Mouse (Mus musculus) forebrain, embryonic 15.5 days (tissue): Measurements from ENCODE around the gene Bcl2l1. TPM values are rescaled to one million over a fixed set of nuclear protein-coding genes. Genes with fewer than 3 reads are reported as not detected.

Source experiments
- ATAC-seq: fragments of 200-750 bp; cut with Nextera tagmentation; replicated peaks from 2 replicates; pipeline ENCODE4 v1.8.0; 2017; ENCODE audit warnings: mild to moderate bottlenecking, moderate TSS enrichment, moderate library complexity
- H3K27ac ChIP-seq: fragments of 300-500 bp; sonication (generic); replicated peaks from 2 replicates; pipeline ENCODE4 v1.5.1; 2015; ENCODE audit warnings: mild to moderate bottlenecking, inconsistent platforms
- H3K27me3 ChIP-seq: fragments of 300-500 bp; sonication (generic); 2 replicates; pipeline ENCODE4 v1.6.1; 2015; ENCODE audit warnings: inconsistent platforms
- H3K36me3 ChIP-seq: fragments of 300-500 bp; sonication (generic); 2 replicates; pipeline ENCODE4 v1.6.1; 2015; ENCODE audit warnings: mild to moderate bottlenecking, inconsistent platforms
- H3K4me1 ChIP-seq: fragments of 300-500 bp; sonication (generic); 2 replicates; pipeline ENCODE4 v1.6.1; 2015; ENCODE audit warnings: inconsistent platforms
- H3K4me2 ChIP-seq: fragments of 300-500 bp; sonication (generic); replicated peaks from 2 replicates; pipeline ENCODE4 v1.6.1; 2015; ENCODE audit warnings: mild to moderate bottlenecking, inconsistent platforms
- H3K4me3 ChIP-seq: fragments of 300-500 bp; sonication (generic); 2 replicates; pipeline ENCODE4 v1.5.1; 2015; ENCODE audit warnings: mild to moderate bottlenecking, inconsistent platforms
- H3K9ac ChIP-seq: fragments of 300-500 bp; sonication (generic); replicated peaks from 2 replicates; pipeline ENCODE4 v1.6.1; 2015; ENCODE audit warnings: mild to moderate bottlenecking, inconsistent platforms
- H3K9me3 ChIP-seq: fragments of 300-500 bp; sonication (generic); 2 replicates; pipeline ENCODE4 v1.6.1; 2016; ENCODE audit warnings: inconsistent platforms
- whole genome bisulfite sequencing: fragments of 180-500 bp; shearing (Covaris S2); methylation state at CpG from one replicate; pipeline ENCODE4 v1.1.7; 2015; ENCODE audit warnings: mixed read lengths; 5-methylcytosine and 5-hydroxymethylcytosine counted together
- polyA plus RNA-seq: library from polyadenylated mRNA; unstranded; fragments of >200 nt; fragmentation: Nextera tagmentation; extraction: Ambion mirVana; gene quantifications from 2 replicates; pipeline ENCODE4 v1.2.1, GENCODE M21; 2015

Bcl2l1 gene
- polyA plus RNA-seq, 1 experiment from 2014 or later, result 183 TPM

DNA sequence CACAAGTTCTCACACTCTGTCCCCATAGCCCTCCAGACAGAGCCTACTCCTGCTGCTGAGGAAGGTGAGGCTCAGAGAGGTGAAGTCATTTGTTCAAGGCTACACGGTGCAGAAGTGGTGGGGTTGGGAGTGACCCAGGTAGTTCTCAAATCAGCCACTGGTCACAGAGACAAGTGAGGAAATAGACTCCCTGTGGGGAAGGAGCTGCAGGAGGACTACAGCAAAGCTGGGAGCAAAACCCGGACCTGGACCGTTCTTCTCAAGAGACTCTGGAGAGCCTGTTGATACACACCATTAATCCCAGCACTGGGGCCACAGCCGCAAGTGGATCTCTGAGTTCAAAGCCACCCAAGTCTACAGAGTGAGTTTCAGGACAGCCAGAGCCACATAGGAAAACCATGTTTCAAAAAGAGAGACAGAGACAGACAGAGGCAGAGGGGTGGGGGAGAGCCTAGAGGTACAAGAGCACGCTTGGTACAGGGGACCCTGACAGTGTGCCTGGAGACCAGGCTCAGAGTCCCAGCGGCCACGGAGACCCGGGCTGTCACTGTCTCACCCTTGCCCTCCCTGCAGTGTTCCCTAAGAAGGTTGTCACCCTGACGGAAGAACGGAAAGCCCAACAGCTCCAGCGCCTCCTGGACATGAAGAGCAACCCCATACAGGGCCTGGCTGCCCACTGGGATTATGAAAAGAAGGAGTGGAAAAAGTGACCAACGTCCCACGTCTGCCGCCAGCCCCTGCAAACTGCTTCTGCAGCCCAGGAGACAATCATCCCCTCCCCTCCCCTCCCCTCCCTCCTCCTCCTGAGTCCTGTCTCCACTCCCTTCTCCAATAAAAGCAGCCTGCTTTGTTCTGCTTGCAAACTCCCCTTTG, 67.1 kb downstream of the Bcl2l1 start:
- Histone ChIP-seq H3K4me3 (no peak overlapping the region), H3K9me3 (no peaks in the 10 kb centered on the region), H3K4me1 (peaks cover 10% of the 10 kb centered on the region), H3K4me2 (peak overlapping the region; percentile 19; the same call in 1 of the 2 replicates), H3K27me3 (no peaks in the 10 kb centered on the region), H3K36me3 (no peaks in the 10 kb centered on the region), H3K9ac (no peak overlapping the region), H3K27ac (no peak overlapping the region)
- WGBS, result 4% methylated on average over 14 of the region's 14 CpGs
- 0 out of 2 replicates have a peak, but pooled peaks have one; percentile 12 for ATAC-seq

DNA sequence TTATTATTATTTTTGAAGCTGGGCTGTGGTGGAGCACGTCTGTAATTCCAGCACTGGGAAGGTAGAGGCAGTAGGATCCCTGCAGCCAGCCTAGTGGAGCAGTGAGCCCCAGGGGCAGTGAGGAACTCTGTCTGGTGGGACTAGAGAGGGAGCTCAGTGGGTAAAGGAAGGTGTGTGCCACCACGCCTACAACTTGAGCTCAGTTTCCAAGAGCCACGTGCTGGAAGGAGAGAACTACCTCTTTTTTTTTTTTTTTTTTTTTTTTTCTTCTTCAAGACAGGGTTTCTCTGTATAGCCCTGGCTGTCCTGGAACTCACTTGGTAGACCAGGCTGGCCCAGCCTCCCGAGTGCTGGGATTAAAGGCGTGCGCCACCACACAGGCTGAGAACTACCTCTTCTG, 68.2 kb downstream of the Bcl2l1 start:
- Histone ChIP-seq H3K9me3 (no peaks in the 10 kb centered on the region), H3K27ac (no peak overlapping the region), H3K4me1 (peaks cover 10% of the 10 kb centered on the region), H3K36me3 (no peaks in the 10 kb centered on the region), H3K27me3 (no peaks in the 10 kb centered on the region), H3K4me3 (no peak overlapping the region), H3K9ac (no peak overlapping the region), H3K4me2 (no peak overlapping the region)
- no peak for ATAC-seq
- 84% methylated on average over 6 of the region's 6 CpGs for WGBS

DNA sequence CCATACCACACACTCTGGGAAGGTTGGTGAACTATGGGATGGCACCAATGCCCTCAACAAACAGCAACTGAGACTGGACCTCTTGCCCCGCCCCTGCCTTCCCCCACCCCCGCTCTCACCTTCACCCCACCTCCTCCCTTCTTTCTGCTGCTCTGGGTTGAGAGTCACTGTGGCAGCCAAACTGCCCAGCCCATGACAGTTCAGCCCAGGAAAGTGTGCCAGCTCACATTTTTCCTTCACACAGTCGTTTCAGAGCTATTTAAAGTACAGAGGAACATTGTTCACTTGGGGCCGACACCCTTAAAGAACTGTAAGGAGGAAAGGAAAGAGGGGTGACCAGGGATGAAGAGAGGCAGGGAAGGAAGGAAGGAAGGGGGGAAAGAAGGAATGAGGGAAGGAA, 73.2 kb downstream of the Bcl2l1 start:
- WGBS, result 57% methylated on average over 4 of the region's 4 CpGs
- H3K4me2 ChIP-seq, result no peak overlapping the region
- no peak overlapping the region for H3K4me3 ChIP-seq
- no peaks in the 10 kb centered on the region for H3K27me3 ChIP-seq
- no peaks in the 10 kb centered on the region for H3K36me3 ChIP-seq
- H3K9ac ChIP-seq, result no peak overlapping the region
- H3K4me1 ChIP-seq, result peaks cover 12% of the 10 kb centered on the region
- ATAC-seq, result no peak
- no peaks in the 10 kb centered on the region for H3K9me3 ChIP-seq
- no peak overlapping the region for H3K27ac ChIP-seq

DNA sequence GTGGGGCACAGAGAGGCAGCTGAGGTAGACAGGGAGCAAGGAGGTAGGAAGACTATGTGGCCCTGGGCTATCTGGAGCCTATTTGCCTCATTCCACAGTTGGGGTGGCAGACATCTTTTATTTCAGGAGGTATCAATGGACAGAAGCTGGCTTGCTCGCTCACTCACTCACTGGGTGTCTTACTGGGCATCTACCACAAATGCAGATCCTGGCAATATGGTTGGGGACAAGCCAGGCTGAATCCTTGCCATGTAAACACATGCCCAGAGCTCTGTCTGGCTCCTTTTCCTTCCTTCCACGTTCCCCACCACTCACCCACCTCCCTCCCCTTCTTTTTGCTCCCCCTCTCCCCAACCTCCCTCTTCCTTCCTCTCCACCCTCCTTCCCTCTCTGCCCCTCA, 74.0 kb downstream of the Bcl2l1 start:
- H3K27ac ChIP-seq, result no peak overlapping the region
- H3K36me3 ChIP-seq, result no peaks in the 10 kb centered on the region
- H3K9ac ChIP-seq, result no peak overlapping the region
- no peak overlapping the region for H3K4me2 ChIP-seq
- 42% methylated on average over 2 of the region's 2 CpGs for WGBS
- no peaks in the 10 kb centered on the region for H3K27me3 ChIP-seq
- no peak overlapping the region for H3K4me3 ChIP-seq
- peaks cover 12% of the 10 kb centered on the region for H3K4me1 ChIP-seq
- no peaks in the 10 kb centered on the region for H3K9me3 ChIP-seq
- ATAC-seq, result peak; percentile 64

DNA sequence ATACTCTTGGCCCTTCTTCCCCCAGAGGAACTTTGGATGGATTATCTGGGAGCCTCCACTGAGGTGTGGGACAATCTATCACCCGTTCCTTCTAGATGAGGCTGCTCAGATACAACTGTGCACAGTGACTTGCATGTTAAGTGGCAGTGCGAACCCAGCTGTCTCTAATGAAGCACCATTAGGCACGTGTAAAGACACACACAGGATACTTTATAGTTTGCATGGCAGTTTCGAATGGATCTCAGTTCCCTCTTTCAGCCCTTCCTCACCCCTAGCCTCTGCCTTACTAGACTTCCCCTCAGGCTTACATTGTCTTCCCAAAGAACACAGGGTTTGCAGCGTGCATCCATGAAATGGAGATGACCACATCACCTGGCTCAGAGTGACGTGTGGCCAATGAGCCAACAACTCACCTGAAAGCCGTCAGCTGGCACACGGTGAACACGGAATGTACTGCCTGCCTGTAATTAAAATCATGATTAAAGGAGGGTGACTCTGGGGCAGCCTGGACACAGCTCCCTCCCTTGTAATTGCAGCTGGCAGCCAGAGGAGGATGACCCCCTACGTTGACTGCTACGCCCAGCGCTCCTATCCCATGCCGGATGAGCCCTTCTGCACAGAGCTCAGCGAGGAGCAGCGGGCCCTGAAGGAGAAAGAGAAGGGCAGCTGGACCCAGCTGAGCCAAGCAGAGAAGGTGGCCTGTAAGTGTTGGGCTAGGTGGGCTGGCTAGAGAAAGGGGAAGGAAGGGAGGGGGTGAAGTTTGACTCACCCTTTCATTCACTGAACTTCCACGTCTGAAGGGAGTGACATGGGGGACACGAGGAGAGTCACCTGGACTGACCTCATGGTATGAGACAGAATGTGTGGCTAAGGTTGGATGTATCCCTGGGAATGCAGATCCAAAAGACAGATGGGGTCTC, 74.8 kb downstream of the Bcl2l1 start:
- no peak overlapping the region for H3K27ac ChIP-seq
- H3K4me1 ChIP-seq, result peaks cover 12% of the 10 kb centered on the region
- no peak overlapping the region for H3K4me2 ChIP-seq
- no peak; the same call in 1 of the 2 replicates for ATAC-seq
- no peak overlapping the region for H3K9ac ChIP-seq
- no peaks in the 10 kb centered on the region for H3K27me3 ChIP-seq
- H3K4me3 ChIP-seq, result no peak overlapping the region
- H3K9me3 ChIP-seq, result no peaks in the 10 kb centered on the region
- WGBS, result 69% methylated on average over 17 of the region's 17 CpGs
- no peaks in the 10 kb centered on the region for H3K36me3 ChIP-seq

DNA sequence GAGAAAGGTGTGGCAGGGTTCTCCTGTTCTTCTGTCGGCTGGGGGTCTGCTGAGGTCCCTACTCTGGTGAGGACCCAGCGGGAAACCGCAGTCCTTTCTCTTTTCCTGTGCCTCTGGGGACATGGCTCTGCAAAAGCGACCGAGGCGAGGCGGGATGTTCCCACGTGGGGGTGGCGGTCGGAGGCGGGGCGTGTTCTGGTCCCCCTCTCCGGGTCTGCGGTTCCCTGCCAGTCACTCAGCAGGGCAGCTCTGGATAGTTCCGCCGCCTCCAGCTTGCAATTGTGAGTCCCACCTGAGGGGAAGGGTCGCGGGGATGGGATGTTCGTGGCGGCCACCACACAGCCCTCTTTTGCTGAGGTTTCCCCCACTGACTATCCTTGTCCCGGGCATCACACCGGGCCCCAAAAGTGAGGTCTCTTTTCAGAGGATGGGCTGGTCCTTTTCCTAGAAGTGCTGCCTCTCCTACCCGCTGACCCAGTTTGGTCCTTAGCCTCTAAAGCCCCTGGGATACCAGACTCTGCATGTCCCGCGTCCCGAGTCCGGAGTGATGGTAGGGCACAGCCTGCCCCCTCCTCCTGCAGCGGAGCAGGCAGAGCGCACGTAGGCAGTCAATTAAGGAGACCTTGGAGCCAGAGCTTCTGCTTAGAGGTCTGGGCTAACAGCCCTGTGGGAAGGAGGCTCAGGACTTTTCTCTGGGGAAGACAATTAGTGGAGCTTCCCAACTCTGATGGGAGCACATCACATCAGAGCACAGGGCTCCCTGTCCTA, 77.4 kb downstream of the Bcl2l1 start, which contains the start of gene Cox4i2:
Gene Cox4i2, plus strand, starts transcription at position 230 of the 768 bp plus-strand sequence.
- peak within 1 kb of the TSS; percentile 26; the same call in 1 of the 2 replicates for H3K9ac ChIP-seq
- peaks cover 12% of the 10 kb centered on the region for H3K4me1 ChIP-seq
- H3K9me3 ChIP-seq, result no peaks in the 10 kb centered on the region
- 4% methylated on average over 30 of the region's 30 CpGs for WGBS
- H3K36me3 ChIP-seq, result no peaks in the 10 kb centered on the region
- H3K27ac ChIP-seq, result no peak within 1 kb of the TSS
- no peaks in the 10 kb centered on the region for H3K27me3 ChIP-seq
- H3K4me2 ChIP-seq, result peak within 1 kb of the TSS; percentile 41
- 0 out of 2 replicates have a peak within 1 kb of the TSS, but pooled peaks have one; percentile 19 for H3K4me3 ChIP-seq
- peak; percentile 33; the same call in 1 of the 2 replicates for ATAC-seq

DNA sequence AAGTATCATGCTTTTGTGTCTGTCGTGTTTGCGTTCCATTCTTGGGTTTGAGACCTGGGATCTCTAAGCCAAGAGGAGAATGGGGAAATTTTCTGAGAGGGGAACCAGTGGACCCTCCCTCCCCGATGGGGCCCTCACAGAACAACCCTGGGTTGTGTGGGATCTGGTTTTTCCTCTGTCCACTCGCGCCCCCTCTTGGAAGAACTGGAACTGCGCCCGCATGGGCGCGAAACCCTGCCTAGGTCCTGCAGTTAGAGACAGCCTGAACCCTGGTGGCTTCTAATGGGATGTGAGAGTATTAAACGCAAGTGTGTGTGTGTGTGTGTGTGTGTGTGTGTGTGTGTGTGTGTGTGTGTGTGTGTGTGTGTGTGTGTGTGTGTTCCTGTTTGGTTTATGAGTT, 89.1 kb downstream of the Bcl2l1 start:
- Histone ChIP-seq H3K4me3 (no peak overlapping the region), H3K36me3 (no peaks in the 10 kb centered on the region), H3K27ac (no peak overlapping the region), H3K9ac (no peak overlapping the region), H3K9me3 (no peaks in the 10 kb centered on the region), H3K27me3 (no peaks in the 10 kb centered on the region), H3K4me2 (no peak overlapping the region), H3K4me1 (peaks cover 32% of the 10 kb centered on the region)
- 17% methylated on average over 10 of the region's 10 CpGs for WGBS
- peak; percentile 67; the same call in 1 of the 2 replicates for ATAC-seq

DNA sequence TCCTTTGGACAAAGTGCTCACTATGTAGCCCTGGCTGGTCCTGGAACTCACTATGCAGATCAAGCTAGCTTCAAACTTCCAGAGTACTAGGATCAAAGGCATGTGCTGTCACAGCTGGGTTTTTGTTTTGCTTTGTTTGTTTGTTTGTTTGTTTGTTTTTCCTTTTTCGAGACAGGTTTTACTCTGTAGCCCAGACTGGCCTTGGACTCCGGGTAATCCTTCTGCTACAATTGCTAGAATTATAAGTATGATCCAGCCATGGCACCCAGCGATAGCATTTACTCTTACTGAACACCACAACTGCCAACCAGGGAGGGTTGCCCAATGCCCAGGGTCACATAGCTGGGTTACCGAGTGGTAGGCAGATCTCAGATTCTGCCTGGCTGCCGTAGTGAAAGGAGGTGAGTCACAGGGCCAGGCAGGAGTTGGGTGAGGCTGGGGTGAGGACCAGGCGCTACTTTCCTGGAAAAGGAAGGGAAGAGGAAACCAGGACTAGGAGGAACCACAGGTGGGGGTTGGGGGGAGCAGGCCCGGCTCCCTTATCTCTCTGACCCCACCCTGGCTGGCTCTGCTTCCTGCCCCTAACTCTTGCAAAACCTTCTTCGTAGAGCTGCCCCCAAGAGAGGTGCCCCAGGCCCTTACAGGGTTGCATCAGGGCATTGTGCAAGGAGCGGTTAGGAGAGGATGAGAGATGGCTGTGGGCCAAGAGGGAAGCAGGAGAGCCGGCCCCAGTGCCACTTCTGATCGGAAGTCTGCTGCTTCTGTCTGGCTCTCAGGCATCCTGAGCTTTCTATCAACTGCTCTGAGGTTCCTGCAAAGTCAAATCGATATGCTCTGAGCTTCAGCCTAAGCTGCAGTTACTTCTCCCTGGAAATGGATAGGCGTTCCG, 90.1 kb downstream of the Bcl2l1 start:
- Histone ChIP-seq H3K9ac (no peak overlapping the region), H3K27me3 (no peaks in the 10 kb centered on the region), H3K36me3 (no peaks in the 10 kb centered on the region), H3K4me3 (no peak overlapping the region), H3K27ac (no peak overlapping the region), H3K4me1 (peaks cover 42% of the 10 kb centered on the region), H3K4me2 (no peak overlapping the region), H3K9me3 (no peaks in the 10 kb centered on the region)
- 44% methylated on average over 14 of the region's 14 CpGs for WGBS
- no peak for ATAC-seq

DNA sequence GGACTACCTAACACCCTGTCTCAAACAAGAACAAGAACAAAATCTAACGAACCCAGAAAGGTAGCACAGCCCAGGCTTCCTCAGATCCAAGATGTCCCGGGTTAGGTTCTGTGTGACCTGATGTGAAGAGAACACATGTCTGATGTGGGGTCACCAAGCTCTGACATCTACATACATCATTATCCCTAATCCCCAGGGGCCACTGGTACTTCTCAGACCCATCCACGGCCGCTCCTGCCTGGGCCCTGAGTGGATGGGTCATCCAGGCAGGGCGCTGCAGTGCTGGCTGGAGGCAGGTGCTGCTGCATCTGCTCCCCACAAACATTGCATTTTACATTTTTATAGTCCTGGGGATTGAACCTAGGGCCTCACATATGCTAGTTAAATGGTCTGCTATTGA, 91.0 kb downstream of the Bcl2l1 start:
- 89% methylated on average over 5 of the region's 5 CpGs for WGBS
- no peak overlapping the region for H3K27ac ChIP-seq
- no peaks in the 10 kb centered on the region for H3K36me3 ChIP-seq
- H3K9ac ChIP-seq, result no peak overlapping the region
- no peaks in the 10 kb centered on the region for H3K27me3 ChIP-seq
- H3K4me3 ChIP-seq, result no peak overlapping the region
- H3K4me2 ChIP-seq, result no peak overlapping the region
- no peak for ATAC-seq
- peaks cover 51% of the 10 kb centered on the region for H3K4me1 ChIP-seq
- no peaks in the 10 kb centered on the region for H3K9me3 ChIP-seq

DNA sequence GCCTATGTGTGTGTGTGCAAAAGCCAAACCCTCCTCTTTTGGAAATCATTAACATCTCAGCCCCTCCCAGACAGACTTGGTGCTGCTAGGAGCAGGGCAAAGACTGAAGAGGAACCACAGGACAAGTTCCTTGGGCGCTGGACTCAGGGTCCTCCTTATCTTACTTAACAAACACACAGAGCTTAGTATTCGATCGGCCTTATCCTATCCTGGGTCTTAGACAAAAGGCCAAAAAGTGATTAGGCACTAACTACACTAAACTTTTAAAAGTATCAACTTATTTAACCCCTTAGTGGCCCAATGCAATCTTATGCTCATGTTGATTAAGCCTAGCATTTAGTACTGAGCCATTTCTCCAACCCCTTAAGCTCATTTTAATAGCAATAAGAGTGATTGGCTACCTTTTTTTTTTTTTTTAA, 91.7 kb downstream of the Bcl2l1 start:
- no peak overlapping the region for H3K27ac ChIP-seq
- H3K27me3 ChIP-seq, result no peaks in the 10 kb centered on the region
- H3K4me3 ChIP-seq, result no peak overlapping the region
- H3K9ac ChIP-seq, result no peak overlapping the region
- no peak for ATAC-seq
- H3K9me3 ChIP-seq, result no peaks in the 10 kb centered on the region
- no peak overlapping the region for H3K4me2 ChIP-seq
- no peaks in the 10 kb centered on the region for H3K36me3 ChIP-seq
- 37% methylated on average over 3 of the region's 3 CpGs for WGBS
- peaks cover 56% of the 10 kb centered on the region for H3K4me1 ChIP-seq
